Mouse (Mus musculus) thymus, postnatal 14 days (tissue): ENCODE data around the gene Idi1.
A peak's percentile ranks its signal among the peaks of the same experiment; 100 is the strongest.
"Not testable (repeated sequence)": the region's sequence is repeated elsewhere in the genome, so short reads cannot be mapped to it uniquely, and the experiment has no call there.

Experiments used
- DNase-seq: peaks from one replicate; pipeline ENCODE4 v3.0.0; 2021

Gene Idi1

DNA sequence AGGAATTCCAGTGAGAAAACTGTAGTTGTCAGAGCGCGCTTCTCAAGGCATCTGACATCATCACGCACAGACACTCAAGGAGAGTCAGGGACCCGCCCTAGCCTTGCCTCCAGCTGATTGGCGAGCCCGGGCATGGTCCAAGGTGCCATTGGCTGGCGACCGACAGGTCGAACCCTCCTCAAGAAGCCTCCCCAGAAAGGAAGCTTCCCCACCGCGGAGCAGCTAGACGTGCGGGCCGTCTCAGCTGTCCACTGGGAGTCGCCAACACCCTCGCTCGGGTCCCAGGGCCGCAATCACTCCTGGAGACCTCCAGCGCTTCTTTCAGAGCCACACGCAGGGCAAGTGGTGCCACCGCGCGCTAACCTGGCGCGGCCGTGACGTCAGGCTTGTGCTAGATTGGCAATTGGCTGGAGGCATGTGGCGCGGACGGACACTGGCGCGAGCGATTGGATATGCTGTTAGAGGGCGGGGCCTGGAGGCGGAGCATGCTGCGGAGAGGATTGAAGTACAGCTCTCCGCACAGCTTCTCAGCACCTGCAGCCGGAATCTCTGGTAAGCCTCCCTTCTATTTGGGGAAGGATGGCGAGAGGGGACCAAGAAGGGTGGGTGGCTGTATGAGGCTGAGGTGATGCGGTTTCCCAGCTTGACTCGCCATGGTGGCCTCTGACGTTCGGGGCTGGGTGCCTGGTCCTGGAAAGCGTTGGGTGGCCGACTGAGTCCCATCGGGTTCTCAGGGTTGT lies at the start of gene Idi1:
Gene Idi1 (plus strand): TSS at position 57 of the 740 bp plus-strand sequence.
- DNase-seq, result peak; percentile 97

- no peak for DNase-seq
Observed at GRCm38 (mm10) chr13:8838394-8838793, 46.9 kb upstream of the Idi1 start.

DNA sequence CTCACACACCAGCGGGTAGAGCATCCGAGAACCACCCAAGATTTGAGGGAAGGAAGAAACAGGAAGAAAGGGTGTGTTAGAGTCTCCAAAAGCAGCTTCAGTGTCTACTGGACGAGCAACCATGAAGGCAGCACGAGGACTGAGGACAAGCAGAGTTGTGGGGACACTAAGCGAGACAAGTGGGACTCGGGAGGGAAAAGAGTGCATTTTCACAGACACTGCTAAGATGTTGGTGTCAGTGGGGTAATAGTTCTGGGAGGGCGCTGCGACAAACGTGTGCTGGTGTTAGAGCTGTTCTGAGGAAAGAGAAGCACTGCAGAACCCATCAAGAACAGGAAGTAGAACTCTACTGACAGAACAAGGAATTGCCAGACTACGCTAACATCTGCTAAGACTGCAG lies 46.2 kb upstream of the Idi1 start:
- DNase-seq, result no peak

- no peak for DNase-seq
Observed at GRCm38 (mm10) chr13:8839937-8840336, 45.4 kb upstream of the Idi1 start.

DNA sequence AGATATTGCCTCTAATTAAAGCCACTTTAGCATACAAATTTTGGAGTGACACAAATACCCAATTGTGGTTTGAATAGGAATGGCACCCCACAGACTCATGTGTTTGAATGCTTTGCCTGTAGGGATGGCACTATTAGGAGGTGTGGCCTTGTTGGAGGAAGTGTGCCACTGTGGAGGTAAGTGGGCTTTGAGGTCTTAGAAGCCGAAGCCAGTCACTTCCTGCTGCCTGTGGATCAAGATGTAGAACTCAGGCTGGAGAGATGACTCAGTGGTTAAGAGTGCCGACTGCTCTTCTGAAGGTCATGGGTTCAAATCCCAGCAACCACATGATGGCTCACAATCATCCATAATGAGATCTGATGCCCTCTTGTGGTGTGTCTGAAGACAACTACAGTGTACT lies 44.4 kb upstream of the Idi1 start:
- no peak for DNase-seq

GRCm38 (mm10) chr13:8841846-8842245 lies 43.5 kb upstream of the Idi1 start:
- DNase-seq, result not testable (repeated sequence)

DNA sequence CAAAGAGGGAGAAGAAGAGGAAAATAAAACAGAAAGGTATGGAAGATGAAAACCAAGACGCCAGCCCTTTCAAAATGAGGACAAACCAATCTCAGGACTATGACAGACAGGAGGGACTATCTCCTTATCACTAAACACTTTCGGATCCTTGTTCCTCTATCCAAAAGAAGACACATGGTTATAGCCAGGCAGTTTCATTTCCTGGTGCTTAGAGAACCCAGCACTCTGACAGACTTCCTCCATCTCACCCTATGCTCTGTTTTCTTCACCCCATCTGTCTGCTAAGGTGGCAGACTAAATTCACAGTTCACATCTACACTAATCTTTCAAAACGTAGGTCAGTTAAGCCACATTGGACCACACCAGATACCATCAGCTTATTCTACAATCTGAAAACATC lies 43.0 kb upstream of the Idi1 start:
- DNase-seq, result no peak

- peak; percentile 37 for DNase-seq
Observed at GRCm38 (mm10) chr13:8847702-8848101, 37.6 kb upstream of the Idi1 start.

DNA sequence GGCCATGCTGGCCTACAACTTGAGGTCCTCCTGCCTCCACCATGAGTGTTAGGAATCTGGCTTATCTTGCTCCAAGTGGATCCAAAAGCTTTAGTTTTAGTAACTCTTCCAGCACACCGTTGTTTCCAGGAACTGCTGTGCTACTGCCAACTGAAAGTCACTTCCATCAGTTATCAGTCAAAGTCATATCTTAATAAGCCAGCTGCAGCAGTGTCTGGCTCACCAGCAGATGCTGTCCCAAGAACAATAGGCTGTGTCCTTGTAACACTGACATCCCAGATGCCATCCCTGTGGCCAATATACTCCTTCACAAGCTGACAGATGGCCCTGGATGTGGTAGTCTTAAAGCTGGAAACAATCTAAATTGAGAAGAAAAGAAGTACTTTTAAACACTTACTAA lies 36.0 kb upstream of the Idi1 start:
- no peak for DNase-seq

GRCm38 (mm10) chr13:8853424-8853823 lies 31.9 kb upstream of the Idi1 start:
- no peak for DNase-seq

DNA sequence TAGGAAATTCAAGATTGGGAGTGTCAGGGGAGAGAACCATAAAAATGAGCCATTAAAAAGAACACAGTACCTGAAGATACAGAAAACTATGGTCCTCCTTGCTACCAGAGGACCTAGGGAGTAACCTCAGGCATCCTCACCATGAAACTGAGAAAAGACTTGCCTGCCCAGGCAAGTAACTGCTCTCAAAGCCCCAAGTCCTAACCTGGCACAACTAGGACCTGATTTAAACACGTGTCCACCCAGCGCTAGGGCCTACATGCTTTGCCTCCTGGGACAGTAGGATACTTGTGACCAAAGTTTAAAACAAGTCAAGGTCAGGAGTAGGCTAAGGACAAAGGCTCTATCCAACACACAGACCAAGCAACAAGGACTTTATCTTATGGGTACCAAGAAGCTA lies 30.5 kb upstream of the Idi1 start:
- no peak for DNase-seq

GRCm38 (mm10) chr13:8858453-8858852 lies 26.8 kb upstream of the Idi1 start:
- DNase-seq, result no peak

GRCm38 (mm10) chr13:8860861-8861260 lies 24.4 kb upstream of the Idi1 start:
- no peak for DNase-seq

DNA sequence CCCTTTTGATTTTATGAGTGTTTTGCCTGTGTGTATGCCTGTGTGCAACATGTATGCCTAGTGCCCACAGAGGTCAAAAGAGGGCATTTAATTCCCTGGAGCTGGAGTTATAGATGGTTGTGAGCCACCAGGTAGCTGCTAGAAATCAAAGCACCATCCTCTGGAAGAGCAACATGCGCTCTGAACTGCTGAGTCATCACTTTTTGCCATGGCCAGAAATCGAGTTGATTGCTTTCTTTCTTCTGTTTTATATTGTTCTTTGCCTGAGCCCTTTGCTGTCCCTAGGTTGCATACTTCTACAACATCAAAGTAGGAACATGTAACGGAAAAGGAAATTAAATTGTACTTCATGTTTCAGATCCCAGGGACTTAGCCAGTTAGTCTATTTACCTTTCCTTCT lies 20.3 kb upstream of the Idi1 start:
- no peak for DNase-seq

DNA sequence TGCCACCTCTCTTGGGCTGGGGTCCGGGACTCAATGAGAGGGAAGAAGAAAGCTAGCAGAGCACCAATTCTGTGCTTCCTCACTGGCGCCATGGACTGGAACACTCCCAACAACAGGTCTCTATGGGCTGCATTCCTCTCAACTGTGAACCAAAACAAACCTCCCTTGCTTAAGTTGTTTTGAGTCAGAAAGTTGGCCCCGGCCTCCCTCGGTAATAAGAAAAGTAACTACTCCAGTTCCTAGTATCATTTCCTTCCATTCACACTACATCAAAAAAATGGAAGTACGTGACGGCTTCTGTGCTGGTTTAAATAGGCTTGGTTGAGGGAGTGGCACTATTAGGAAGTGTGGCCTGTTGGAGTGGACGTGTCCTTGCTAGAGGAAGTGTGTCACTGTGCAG lies 18.7 kb upstream of the Idi1 start:
- no peak for DNase-seq

DNA sequence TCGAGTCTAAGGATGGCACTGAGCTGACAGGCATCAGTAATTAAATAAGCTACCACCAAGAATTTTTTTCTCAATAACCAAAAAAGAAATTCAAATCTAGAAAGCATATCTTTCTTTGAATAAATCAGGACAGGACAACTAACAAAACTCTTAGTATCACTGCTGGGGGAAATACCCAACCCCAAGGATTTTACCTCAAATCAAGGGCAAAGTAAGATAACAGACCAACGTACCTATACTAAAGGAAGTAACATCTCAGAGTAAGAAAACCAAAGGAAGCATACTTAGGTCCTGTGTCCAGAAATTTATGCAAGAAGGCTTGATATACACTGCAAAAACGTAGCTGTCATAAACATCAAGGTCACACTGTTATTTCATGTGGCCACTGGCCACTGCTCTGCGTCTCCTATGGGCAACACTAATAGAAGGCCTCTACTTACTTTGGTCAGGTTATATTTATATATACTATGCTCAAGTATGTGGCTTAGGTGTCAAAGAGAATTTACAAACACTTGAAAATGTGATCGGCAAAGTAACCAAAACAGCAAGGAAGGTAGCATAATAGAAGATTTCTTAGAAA lies 15.6 kb upstream of the Idi1 start:
- no peak for DNase-seq

DNA sequence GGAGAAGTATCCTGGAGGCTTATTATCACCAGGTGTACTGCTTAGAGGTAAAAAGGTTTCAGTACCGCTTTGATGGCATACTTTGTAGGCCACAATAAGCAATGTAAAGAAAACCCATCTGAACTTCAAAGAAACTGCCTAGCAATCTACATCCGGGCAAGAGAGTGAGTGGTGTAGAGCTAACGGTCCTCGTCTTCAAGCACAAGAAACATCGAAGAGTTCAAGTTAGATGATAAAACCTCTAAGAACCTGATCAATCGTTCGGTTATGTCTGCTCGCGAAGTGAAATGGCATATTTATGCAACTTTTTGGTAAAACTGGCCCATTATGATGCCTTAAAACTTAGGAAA lies 15.2 kb upstream of the Idi1 start:
- peak; percentile 37 for DNase-seq

GRCm38 (mm10) chr13:8870510-8871313 lies 14.6 kb upstream of the Idi1 start:
- peak; percentile 89 for DNase-seq

- DNase-seq, result no peak
Observed at GRCm38 (mm10) chr13:8871314-8871962, 13.9 kb upstream of the Idi1 start, which contains the start of gene Wdr37. Gene Wdr37, minus strand, starts transcription at chr13:8871909.

DNA sequence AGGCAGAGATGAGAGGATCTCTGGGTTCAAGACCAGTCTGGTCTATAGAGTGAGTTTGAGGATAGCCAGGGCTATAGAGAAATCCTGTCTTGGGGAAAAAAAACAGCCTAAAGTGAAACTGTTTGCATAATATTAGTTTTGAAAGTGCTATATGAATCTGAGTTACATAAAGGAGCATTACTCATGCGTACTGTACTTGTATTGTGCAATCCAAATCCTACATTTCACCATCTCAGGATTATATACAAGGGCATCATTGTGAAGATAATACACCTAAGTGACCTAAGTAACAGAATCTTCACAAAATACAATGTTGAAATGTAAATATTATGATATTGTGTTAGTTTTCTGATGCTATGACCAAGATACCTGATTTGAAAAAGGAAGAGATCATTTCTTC lies 11.5 kb upstream of the Idi1 start:
- DNase-seq, result no peak

GRCm38 (mm10) chr13:8881611-8882010 lies 3.7 kb upstream of the Idi1 start:
- DNase-seq, result no peak

GRCm38 (mm10) chr13:8883870-8884269 lies 1.4 kb upstream of the Idi1 start:
- not testable (repeated sequence) for DNase-seq

GRCm38 (mm10) chr13:8886185-8886560 lies 872 bp downstream of the Idi1 start:
- DNase-seq, result no peak

- DNase-seq, result peak; percentile 60
Observed at GRCm38 (mm10) chr13:8888603-8889002, 3.3 kb downstream of the Idi1 start.
